Mouse (Mus musculus) neutrophil, adult 5-6 weeks (primary cell): Measurements from ENCODE around the gene Zfp933. TPM values are rescaled to one million over a fixed set of nuclear protein-coding genes. Genes with fewer than 3 reads are reported as not detected.

ENCODE experiments used
- ATAC-seq: fragments of 151-379, 151-347 bp; 2 replicates; pipeline ENCODE4 v1.8.0; 2017; ENCODE audit warnings: mild to moderate bottlenecking, moderate TSS enrichment; ENCODE audit not compliant: insufficient number of reproducible peaks, poor library complexity, low FRiP score, severe bottlenecking; ENCODE audit errors: extremely low read depth
- total RNA-seq: library from RNA; stranded (forward); fragments of 200-1000 nt; gene quantifications from 2 replicates; pipeline ENCODE4 v1.2.3, GENCODE M21; 2017

Zfp933 gene
- 10.3 and 10.8 TPM in 2 replicates for total RNA-seq

DNA sequence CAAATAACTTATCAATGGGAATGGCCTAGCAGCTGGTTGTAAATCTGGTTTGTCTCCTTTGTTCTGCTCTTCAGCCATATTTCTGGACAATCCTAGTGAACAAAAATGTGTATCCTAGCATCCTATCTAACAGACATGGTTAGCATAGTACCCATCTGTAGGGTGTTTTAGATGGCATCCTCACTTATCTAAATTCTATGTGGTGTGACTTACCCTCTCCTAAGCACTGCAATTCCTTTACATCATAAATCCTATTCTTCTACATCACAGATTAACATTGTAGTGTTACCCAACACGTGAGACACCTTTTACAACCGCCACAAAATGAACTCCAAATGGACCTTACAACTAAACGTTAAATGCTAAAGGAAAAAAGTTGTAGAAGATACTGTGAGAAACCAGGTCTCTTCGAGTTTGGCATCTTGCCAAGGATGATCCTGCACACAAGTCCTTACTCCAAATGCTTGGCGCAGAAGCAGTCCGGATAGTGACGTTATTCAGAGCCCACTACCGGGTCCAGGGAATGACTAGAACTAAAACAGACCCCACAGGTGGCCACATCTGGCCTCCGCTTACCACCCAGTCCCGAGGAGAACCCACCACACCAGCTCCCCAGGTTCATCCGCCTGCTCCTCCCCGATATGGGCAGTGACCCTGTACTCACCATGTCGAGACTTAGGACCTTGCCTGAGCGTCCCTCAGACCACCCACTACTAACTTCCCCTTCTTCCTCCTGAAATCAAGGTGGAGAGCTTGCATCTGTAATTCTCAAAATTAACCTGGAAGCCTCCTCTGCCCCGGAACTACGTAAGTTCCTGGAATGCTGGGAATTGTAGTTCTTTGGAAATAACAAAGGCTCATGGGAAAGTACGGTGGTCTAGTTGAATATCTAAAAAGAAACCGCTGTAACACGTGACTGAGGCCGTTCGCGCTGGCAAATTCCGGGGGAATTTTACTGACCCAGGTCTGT lies at the start of gene Zfp933:
Gene Zfp933, minus strand, starts transcription at position 753 of the 970 bp plus-strand sequence.
- peak; percentile 85 for ATAC-seq

- ATAC-seq: no peak
These were observed 49.2 kb upstream of the Zfp933 start for GRCm38 (mm10) chr4:147897348-147897747.

- no peak for ATAC-seq
These were observed 48.2 kb upstream of the Zfp933 start for GRCm38 (mm10) chr4:147896411-147896810.

DNA sequence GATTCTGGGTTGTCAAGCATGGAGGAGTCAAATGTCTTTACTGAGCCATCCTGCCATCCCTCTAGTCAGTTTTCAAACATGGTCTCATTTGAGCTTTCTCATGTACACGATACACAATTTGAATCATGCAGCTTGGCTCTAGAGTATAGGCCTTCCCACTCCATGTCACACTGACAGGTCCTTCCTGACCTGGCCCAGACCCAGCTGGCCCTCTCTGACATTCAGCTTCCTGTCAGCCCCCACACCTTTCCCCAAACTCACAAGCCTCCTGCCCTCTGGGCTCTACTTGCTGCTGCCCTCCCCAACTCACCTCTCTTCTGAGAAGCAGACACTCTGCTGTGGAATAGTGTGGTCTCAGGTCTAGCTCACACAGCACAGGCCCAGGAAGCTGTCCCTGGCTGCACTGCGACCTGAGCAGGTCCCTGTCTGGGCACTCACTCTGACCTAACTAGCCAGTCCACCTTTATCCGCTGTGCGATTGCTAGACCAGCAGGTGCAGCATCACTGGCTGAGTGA lies 47.7 kb upstream of the Zfp933 start:
- no peak for ATAC-seq

DNA sequence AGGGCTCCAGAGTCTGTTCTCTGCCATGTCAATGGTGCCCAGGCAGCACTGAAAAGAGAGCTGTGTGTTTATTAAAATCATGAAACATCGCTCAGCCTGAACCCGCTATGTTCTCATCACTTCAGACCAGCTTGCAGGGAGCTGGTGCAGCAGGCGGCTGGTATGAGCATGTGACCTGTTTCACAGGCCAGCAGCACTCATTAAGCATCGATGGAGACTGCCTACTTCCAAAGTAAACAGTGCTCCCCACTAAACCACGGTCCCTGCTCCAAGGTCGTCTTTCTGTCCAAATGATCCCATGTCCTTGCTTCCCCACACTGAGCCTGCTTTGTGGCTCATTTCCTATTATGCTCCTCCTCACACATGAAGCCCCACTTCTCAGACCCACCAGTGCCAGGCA lies 42.2 kb upstream of the Zfp933 start:
- ATAC-seq: no peak

- ATAC-seq: no peak
These were observed 40.1 kb upstream of the Zfp933 start for GRCm38 (mm10) chr4:147888237-147888636.

DNA sequence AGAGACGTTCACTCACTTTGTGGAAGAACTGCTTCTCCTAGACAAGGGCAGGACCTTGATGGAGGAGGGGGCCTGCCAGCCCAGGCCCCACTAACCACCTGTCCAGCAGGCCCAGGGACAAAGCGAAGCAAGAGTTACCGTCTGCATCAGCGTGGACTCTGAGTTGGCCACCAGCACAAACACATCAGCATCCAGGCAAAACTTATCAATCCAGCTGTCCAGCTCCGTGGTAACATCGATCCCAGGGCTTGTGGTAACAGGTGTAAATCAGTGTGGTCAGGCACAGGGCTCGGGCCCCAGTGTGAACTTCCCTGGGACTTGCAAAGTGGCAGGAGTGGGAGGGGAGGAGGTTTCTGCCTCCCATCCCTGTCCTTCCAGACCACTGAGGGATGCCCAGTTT lies 39.1 kb upstream of the Zfp933 start:
- no peak for ATAC-seq

GRCm38 (mm10) chr4:147886158-147886557 lies 38.0 kb upstream of the Zfp933 start:
- ATAC-seq: no peak

GRCm38 (mm10) chr4:147884138-147884537 lies 36.0 kb upstream of the Zfp933 start:
- no peak for ATAC-seq

DNA sequence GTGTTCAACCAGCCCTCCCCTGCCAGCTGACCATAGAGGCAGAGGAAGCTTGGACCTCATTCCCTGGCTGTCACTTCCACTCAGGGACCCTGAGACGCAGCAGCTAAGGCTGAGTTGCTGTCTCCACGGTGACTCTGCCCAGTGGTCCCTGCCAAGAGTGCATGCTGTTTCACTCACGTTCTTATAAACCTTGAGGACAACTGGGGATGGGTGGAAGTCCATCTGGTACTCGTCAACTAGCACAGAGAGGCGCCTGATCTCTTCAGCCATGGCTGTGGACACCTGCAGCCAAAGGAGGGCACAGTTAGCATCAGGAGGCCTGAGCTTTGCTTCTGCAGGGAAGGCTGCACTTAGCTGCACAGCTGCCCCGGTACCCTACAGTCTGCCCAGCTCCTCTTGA lies 34.9 kb upstream of the Zfp933 start:
- ATAC-seq: no peak

GRCm38 (mm10) chr4:147881792-147882191 lies 33.6 kb upstream of the Zfp933 start:
- ATAC-seq: no peak

GRCm38 (mm10) chr4:147879865-147880264 lies 31.7 kb upstream of the Zfp933 start:
- no peak for ATAC-seq

- no peak for ATAC-seq
These were observed 31.3 kb upstream of the Zfp933 start for GRCm38 (mm10) chr4:147879456-147879855.

DNA sequence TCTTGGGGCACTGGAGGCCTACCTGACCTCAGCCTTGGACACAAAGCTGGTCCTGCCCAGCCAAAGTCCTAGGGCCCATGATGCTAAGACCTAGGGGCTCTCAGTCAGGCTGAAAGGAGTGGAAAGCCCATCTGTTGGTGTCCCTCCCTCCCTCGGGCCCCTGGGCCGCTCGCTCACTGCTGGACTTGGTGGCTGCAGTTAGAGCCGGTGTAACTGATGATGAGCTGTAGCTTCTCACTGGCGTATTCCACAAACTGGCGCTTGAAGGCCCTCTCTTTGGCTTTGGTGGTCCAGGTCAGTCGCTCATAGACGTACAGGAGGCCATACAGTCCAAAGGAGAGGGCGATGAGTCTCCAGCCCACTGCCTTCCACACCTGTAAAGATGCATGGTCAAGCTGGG lies 30.4 kb upstream of the Zfp933 start:
- no peak for ATAC-seq

DNA sequence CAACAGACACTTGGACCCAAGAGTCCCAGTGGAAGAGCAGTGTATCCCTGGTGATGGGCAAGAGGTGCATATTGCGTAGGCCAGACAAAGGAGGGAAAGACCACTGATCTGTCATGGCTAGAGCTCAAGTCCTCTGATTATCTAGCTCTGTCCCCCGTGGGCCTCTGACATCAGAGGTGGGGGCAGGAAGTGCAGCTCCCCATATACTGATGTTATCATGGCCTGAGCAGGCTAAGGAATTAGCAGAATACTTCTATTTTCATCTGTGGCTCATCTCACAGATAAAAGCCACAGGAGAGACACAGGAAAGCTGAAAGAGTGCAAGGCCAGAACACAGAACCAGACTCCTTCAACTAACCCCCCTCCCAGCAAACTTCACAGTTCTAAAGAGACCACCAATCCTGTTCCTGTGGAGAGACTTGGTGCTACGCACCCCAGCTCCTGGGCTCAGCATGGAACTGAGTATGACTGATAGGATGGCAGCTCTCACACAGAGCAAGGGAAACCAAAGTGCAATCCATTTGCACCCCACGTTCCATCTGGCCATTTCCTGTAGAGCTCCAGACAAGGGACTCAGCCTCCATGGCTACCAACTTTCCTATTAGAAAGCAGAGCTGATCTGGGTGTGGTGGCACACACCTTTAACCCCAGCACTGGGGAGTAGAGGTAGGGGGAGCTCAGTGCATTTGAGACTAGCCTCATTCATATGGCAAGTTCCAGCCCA lies 27.8 kb upstream of the Zfp933 start:
- ATAC-seq: no peak

DNA sequence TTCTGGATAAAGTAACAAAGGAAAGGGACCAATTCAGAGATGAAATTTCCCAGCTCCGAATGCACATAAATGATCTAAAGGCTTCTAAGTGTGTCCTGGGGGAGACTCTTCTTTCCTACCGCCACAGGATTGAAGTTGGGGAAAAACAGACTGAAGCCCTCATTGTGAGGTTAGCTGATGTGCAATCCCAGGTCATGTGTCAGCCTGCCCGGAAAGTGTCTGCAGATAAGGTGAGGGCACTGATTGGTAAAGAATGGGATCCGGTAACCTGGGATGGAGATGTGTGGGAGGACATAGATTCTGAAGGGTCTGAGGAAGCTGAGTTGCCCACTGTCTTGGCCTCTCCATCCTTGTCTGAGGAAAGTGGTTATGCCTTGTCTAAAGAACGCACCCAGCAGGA lies 21.1 kb upstream of the Zfp933 start:
- no peak for ATAC-seq

- peak; percentile 98 for ATAC-seq
These were observed 20.4 kb upstream of the Zfp933 start, which contains the start of the genes Miip and Fv1 for GRCm38 (mm10) chr4:147868450-147869031. Miip (minus strand) TSS chr4:147868816. Fv1 (plus strand) TSS chr4:147868979.

- no peak for ATAC-seq
These were observed 19.6 kb upstream of the Zfp933 start for GRCm38 (mm10) chr4:147867563-147868449.
